Mouse (Mus musculus): ENCODE measurements around the gene Scarb1.

The Scarb1 gene

DNA sequence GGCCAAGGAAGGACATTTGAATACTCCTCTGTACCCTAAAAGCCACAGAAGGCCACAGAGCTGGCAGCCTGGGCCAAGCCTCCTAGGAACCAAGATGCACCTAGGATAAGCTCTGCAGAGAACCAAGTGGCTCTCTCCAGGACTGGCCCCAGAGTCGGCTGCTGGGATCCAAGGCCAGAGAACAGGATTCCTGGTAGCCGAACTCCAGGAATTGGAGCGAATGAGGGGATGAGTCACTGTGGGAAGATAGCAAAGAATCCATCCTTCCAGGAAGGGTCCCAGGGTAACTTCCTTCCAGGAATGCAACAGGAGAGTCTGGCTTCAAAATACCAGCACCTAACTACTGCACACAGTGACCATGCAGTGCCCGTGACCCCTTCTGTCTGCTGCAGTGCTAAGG lies 8.6 kb downstream of the Scarb1 start:
- DNase-seq (ENCODE audit: low spot score): no peak

DNA sequence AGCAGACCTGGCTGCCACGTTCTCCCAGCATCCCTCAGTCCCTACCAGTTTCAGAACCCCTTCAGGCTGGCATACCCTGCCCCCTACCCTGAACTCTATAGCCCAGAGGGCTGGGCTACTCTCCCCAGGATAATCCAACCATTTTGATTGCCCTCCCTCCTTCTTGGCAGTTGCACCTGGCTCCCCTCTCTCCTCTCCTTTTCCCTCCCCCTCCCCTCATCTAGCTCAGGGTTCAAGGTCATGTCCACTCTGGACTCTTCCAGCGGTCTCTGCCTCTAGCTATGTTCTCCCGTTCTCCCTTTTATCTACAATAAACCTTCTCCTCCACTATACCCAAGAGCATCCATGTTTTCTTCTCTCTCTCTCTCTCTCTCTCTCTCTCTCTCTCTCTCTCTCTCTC lies 9.1 kb downstream of the Scarb1 start:
- DNase-seq (ENCODE audit: low spot score): no peak

GRCm38 (mm10) chr5:125331094-125331493 lies 9.8 kb downstream of the Scarb1 start:
- DNase-seq (ENCODE audit: low spot score): no peak

DNA sequence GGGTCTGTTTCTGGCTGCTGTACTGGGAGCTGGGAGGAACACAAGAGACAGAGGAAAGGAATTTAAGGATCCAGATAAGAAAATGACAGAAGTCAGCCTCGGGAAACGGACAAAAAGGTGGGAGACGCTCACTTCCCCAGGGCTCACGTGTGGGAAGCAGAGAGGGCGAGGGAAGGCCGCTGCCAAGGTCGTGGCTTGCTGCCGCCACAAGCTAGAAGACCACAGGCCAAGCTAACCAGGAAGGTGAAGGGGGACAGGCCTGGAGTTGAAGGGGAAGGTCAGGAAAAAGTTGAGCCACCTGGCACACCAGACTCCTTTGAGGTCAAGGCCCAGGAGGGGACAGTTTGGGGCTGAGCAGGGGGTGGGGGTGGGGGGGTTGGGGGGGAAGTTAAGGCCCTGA lies 10.2 kb downstream of the Scarb1 start:
- no peak for DNase-seq (ENCODE audit: low spot score)

DNA sequence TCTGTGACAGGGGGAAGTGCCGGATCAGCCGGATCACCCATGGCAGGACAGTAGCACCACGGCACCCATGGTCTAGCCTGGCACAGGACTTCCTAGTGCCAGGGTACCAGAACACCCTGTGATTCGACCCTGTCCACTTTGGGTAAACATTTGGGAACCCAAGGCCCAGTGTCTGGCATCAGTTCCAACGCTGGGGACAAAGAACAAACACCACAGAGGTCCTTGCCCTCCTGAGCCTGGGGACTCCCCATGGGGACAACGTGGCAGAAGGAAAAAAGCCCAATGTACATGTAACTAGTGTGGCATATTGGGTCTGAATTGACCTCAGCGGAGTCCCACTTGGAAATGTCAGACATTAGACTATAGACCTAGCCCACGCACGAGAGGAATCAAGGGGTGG lies 10.7 kb downstream of the Scarb1 start:
- no peak for DNase-seq (ENCODE audit: low spot score)

- peak; percentile 73 for DNase-seq (ENCODE audit: low spot score)
Observed at GRCm38 (mm10) chr5:125327596-125328385, 13.1 kb downstream of the Scarb1 start.

DNA sequence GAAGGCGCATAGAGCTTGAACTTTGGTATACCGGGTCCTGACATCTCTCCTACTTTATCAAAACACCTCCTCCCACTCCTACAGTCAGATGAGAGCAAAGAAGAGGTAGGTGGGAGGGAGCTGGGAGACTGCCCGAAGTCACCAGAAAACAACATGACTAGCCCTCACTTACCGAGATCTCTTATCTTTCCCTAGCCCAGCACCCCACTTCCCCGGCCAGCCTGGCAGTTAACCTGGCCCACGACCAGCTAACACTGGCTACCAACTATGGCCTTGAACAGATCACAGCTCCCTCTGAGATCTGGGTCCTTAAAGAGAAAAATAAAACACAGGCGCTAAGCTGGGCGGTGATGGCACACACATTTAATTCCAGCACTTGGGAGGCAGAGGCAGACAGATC lies 14.5 kb downstream of the Scarb1 start:
- no peak for DNase-seq (ENCODE audit: low spot score)

DNA sequence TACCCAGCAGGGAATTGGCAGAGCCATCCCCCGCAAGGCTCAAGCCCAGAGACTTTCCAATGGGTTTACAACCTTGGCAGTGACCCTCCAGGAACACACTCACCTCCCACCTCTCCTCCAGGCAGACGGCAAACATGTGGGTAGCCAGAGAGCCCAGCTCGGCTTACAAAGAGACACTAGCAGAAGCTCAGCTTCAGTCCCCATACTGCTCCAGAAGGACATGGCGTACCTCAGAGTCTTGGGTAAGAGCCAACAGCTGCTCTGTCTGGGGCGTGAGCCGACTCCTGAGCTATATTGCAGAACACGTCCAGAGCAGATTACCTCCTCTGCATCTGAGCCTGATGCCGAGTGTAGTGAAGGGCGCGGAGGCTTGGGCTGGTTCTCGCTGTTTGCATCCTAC lies 15.0 kb downstream of the Scarb1 start:
- DNase-seq (ENCODE audit: low spot score): no peak

DNA sequence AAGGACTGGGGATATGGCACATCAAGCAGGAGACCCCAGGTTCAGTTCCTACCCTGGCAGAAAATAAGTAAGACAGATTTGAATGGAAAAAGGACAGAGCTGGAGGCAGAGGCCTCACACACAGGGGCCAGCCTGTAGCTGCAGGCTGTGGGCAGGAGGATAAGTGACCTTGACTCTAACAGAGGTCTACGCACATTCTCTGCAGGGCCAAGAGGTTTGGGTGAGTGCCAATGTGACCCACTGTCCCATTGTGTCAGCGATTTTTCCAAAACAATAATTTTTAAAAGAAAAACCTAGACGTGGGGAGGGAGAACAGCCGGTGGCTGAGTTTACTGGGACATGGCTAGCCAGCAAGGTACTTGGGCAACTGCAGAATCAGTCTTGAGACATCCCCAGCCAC lies 15.6 kb downstream of the Scarb1 start:
- DNase-seq (ENCODE audit: low spot score): no peak

GRCm38 (mm10) chr5:125323939-125324480 lies 16.9 kb downstream of the Scarb1 start:
- DNase-seq (ENCODE audit: low spot score): no peak

- no peak for DNase-seq (ENCODE audit: low spot score)
Observed at GRCm38 (mm10) chr5:125323128-125323527, 17.8 kb downstream of the Scarb1 start.

GRCm38 (mm10) chr5:125321836-125322235 lies 19.1 kb downstream of the Scarb1 start:
- no peak for DNase-seq (ENCODE audit: low spot score)

DNA sequence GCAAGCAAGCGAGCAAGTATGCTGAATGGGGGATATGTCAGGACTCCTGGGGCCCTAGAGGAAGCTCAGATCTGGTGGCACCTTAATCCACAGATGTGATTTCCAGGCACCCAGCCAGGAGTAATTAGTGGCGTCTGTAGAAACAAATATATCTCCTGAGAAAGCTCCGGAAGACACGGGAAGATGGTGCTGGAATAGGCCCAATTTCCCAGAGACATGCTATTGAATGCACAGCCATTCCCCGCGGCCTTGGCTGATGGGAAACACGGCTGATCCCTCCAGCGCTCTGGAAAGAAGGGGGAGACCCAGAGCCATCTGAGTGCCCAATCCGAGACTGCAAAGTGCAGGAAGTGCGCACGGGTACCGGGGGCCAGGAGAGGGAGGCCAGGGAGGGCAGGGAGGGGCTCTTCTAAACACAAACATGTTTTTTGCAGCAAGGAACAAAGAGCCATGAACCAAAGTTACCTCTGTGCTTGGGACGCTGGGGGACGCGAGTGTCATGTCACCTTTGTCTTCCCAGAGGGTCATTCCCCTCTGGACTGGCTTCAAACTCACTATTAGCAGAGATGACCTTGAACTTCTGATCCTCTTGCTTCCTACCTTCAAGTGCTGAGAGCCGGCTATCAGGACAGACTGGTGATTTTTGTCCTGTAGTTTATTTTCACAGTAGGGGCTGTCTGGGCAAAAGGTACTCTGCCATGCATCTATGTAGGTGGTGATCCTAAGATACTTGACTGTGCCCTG lies 21.7 kb downstream of the Scarb1 start:
- no peak for DNase-seq (ENCODE audit: low spot score)

DNA sequence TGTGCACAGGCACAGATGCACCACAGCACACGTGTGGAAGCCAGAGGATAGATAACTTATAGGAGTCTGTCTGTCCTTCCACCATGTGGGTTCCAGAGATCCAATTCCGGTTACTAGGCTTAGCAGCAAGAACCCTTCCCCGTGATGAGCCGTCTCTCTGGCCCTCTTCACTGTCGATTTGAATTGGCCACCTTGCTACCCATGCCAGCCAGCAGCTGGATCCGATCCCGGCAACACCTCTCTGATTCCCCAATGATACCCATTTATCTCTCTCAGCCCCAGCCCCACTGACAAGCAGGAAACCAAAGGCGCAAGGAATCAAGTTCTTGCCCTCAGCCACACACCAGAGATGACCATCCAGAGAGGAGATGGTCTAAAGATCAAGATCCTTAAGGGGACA lies 22.9 kb downstream of the Scarb1 start:
- DNase-seq (ENCODE audit: low spot score): no peak

GRCm38 (mm10) chr5:125317296-125317695 lies 23.6 kb downstream of the Scarb1 start:
- no peak for DNase-seq (ENCODE audit: low spot score)

DNA sequence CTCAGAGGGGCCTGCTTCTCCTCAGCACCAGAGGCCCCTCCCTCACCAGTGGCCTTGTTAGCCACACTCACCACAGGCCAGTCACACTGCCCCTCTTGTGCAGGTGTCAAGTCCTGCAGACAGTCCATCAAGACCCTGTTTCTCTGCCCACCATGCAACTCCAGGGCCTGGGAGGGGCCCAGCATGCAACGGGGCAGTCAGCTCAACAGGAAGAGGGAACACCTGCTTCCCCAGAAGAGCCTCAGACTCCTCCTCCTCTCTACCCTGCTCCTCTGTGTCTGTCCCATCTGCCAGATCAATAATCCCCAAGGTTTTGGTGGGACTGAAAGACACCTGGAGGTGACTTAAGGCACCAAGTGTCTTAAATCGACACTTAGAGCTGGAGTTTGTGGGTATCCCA lies 24.1 kb downstream of the Scarb1 start:
- DNase-seq (ENCODE audit: low spot score): no peak

DNA sequence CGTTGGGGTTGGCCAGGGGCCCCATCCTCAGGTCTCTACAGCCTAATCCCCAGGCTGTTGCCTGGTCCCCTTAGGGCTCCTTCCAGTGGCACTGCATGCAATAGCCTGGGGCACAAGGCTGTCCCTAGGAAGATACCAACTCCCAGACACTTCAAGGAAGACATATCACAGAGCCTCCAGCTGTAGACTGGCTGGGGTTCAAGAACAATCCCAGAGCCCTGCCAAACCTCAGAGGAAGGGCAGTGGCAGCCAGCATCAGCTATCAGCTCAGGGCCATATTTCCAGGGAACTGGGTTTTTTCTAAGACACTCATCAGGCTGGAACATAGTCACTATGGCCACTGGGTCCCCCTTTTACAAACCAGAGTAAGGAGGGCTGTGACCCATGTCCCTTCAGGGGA lies 25.8 kb downstream of the Scarb1 start:
- DNase-seq (ENCODE audit: low spot score): no peak

DNA sequence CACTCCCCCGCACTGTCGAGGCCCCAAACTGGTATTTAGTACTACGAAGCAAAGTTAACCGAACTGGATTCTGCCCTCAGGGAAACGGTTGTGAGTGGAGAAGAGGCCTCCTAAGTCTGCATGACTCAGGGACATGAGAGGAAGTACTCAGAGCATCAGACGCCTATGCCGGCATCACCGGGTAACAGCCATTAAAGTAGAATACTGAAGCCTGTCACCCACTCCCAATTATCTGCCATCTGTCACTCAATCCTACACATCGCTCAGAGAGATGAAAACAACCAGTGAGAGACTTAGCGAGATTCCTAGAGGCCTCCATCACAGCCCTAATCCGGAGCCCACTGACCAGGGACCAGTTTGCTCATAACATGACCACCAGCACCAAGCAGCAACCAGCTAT lies 26.9 kb downstream of the Scarb1 start:
- no peak for DNase-seq (ENCODE audit: low spot score)

GRCm38 (mm10) chr5:125312970-125313597 lies 27.8 kb downstream of the Scarb1 start:
- DNase-seq (ENCODE audit: low spot score): no peak

GRCm38 (mm10) chr5:125310986-125311385 lies 29.9 kb downstream of the Scarb1 start:
- no peak for DNase-seq (ENCODE audit: low spot score)

GRCm38 (mm10) chr5:125309193-125309592 lies 31.7 kb downstream of the Scarb1 start:
- DNase-seq (ENCODE audit: low spot score): no peak

DNA sequence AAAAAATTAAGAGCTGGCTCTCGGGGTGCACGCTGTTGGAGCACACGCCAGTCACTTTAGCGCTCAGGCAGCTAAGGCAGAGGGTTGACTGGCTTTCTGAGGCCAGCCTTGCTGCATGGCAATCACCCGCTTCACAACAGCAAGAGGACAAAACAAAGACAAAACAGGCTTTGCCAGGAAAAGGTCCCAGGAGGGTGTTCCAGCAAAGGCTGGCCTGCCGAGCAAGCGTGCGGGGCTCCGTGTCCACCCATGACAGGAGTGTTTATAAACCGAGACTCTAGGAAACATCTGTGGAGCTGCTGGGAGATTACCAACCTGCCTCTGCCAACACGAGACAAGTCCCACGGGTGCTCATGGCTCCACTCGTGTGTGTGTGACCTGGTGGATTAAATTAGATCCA lies 34.1 kb downstream of the Scarb1 start:
- no peak for DNase-seq (ENCODE audit: low spot score)

GRCm38 (mm10) chr5:125306372-125306771 lies 34.5 kb downstream of the Scarb1 start:
- DNase-seq (ENCODE audit: low spot score): no peak
